Mouse (Mus musculus): ENCODE measurements at regions not wholly inside any gene's neighbourhood (a gene's known extent, or its start where the extent isn't known, plus 50 kb on each side); places are given as distances from the start of the nearest gene placed in this dataset.

GRCm38 (mm10) chr19:32905901-32906431 lies 148.7 kb downstream of the Pten start:
- TF ChIP-seq GATA1 (IDR thresholded peaks at IDR 0.05; ENCODE audit: low read length) (no peak), TAL1 (IDR thresholded peaks at IDR 0.05; ENCODE audit: low read length) (no peak)
